Mouse (Mus musculus) stomach, embryonic 15.5 days (tissue): ENCODE data around the gene Crlf1. TPM values are rescaled to one million over a fixed set of nuclear protein-coding genes. Genes with fewer than 3 reads are reported as not detected.
A peak's percentile ranks its signal among the peaks of the same experiment; 100 is the strongest.

Source experiments
- ATAC-seq: fragments of 200-750 bp; cut with Nextera tagmentation; 2 replicates; pipeline ENCODE4 v1.8.0; 2017; ENCODE audit warnings: low read depth, moderate number of reproducible peaks, moderate TSS enrichment; ENCODE audit not compliant: insufficient read depth, low FRiP score
- H3K27ac ChIP-seq: fragments of 300-500 bp; sonication (generic); 2 replicates; pipeline ENCODE4 v1.5.1; 2015; ENCODE audit warnings: mild to moderate bottlenecking, inconsistent platforms
- H3K27me3 ChIP-seq: fragments of 300-500 bp; sonication (generic); replicated peaks from 2 replicates; pipeline ENCODE4 v1.6.1; 2015; ENCODE audit warnings: inconsistent platforms
- H3K36me3 ChIP-seq: fragments of 300-500 bp; sonication (generic); 2 replicates; pipeline ENCODE4 v1.6.1; 2015; ENCODE audit warnings: inconsistent platforms
- H3K4me1 ChIP-seq: fragments of 300-500 bp; sonication (generic); 2 replicates; pipeline ENCODE4 v1.6.1; 2015; ENCODE audit warnings: inconsistent platforms
- H3K4me2 ChIP-seq: fragments of 300-500 bp; sonication (generic); 2 replicates; pipeline ENCODE4 v1.6.1; 2015; ENCODE audit warnings: mild to moderate bottlenecking, inconsistent platforms
- H3K4me3 ChIP-seq: fragments of 300-500 bp; sonication (generic); replicated peaks from 2 replicates; pipeline ENCODE4 v1.5.1; 2015; ENCODE audit warnings: inconsistent platforms
- H3K9ac ChIP-seq: fragments of 300-500 bp; sonication (generic); 2 replicates; pipeline ENCODE4 v1.6.1; 2015; ENCODE audit warnings: inconsistent platforms
- H3K9me3 ChIP-seq: fragments of 300-500 bp; sonication (generic); 2 replicates; pipeline ENCODE4 v1.6.1; 2016; ENCODE audit warnings: inconsistent platforms
- WGBS: fragments of 180-500 bp; shearing (Covaris S2); methylation state at CpG from one replicate; pipeline ENCODE4 v1.1.7; 2015; 5-methylcytosine and 5-hydroxymethylcytosine counted together
- polyA plus RNA-seq: library from polyadenylated mRNA; unstranded; fragments of >200 nt; fragmentation: Nextera tagmentation; extraction: Ambion mirVana; gene quantifications from 2 replicates; pipeline ENCODE4 v1.2.1, GENCODE M21; 2015

Crlf1 gene
- polyA plus RNA-seq, 1 experiment from 2014 or later, result 4.1 TPM

DNA sequence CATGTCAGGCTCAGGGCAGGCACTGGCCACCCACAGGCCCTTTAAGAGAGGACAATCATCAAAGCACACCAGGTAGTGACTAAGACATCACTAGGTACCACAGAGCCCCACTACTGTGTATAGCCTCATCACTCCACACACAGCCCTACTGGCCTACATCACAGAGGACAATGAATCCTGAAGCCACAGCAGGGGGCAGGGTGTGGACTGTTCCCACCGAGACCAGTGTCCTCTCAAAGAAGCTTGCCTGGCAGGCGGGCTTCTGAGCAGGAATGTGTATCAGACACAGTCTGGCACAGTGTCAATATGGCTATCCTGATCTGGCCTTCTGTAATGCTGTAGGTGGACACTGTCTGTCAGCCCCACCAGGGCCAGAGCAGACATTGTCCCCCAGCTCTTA lies 23.0 kb upstream of the Crlf1 start:
- no peak for ATAC-seq
- Histone ChIP-seq H3K36me3 (0 out of 2 replicates have a peak, but pooled peaks cover under 1% of the 10 kb centered on the region), H3K4me2 (no peak overlapping the region), H3K4me1 (peaks cover 16% of the 10 kb centered on the region), H3K27me3 (no peaks in the 10 kb centered on the region), H3K9ac (no peak overlapping the region), H3K27ac (no peak overlapping the region), H3K9me3 (no peaks in the 10 kb centered on the region), H3K4me3 (no peak overlapping the region)
- 68% methylated on average over 2 of the region's 2 CpGs for WGBS

DNA sequence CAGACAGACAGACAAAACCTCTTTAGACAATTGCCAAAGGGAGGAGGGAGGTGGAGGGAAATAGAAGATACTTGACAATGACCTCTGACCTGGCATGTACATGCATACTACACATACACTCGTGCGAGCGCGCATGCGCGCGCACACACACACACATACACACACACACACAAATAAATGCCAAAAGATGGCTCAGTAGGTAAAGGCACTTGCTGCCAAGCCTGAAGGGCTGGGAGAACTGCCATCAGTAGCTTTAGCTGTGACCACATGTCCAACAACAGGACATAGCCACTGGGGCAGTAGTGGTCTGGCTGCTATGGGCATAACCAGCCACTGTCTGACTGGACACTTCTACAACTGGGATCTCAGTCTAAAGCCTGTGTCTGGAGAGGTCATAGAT lies 21.1 kb upstream of the Crlf1 start:
- ATAC-seq, result no peak

DNA sequence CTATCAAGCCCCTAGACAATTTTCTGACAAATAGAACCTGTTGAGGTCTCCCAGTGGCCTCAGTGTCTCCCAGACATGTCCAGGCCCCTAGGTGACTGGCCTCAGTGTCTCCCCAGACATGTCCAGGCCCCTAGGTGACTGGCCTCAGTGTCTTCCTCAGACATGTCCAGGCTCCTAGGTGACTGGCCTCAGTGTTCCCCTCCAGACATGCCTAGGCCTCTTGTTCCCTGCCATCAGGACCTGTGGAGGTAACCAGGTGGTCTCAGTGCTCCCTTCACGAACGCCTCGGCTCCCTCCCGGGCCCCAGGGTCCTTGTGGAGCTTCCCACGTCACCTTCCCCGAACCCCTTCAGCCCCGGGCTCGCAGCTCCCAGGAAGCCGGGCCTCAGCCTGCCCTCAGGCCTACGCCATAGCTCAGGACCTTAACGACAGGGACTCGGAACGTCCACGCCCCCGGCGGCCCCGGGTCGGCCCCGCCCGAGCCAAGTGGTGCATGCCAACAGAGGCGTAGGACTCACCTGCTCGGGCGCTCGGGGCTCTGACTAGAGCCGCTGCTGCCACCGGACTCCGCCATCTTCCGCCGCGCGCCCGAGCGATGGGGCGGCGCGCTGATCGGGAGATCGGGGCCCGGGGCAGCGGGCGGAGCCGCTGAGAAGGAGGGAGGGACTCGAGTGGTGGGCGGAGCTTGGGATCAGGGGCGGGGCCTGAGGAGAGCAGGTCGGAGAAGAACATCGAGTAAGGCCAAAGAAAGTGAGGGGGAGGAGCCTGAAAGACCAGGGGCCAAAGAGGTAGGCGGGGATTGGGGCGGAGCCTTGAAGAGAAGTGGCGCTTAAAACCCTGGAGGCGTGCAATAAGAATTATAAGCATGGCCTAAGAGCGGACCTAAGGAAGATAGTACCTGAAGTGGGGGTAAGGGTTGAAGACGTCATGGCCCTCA lies 16.4 kb upstream of the Crlf1 start, which contains the start of gene Klhl26:
Klhl26 (minus strand) TSS at position 636 of the 936 bp plus-strand sequence.
- Histone ChIP-seq H3K4me3 (peak within 1 kb of the TSS; percentile 62), H3K27ac (peak within 1 kb of the TSS; percentile 75), H3K36me3 (0 out of 2 replicates have a peak, but pooled peaks cover 3% of the 10 kb centered on the region), H3K4me1 (peaks cover 13% of the 10 kb centered on the region; the same call in 1 of the 2 replicates), H3K27me3 (no peaks in the 10 kb centered on the region), H3K4me2 (peak within 1 kb of the TSS; percentile 80), H3K9me3 (no peaks in the 10 kb centered on the region), H3K9ac (peak within 1 kb of the TSS; percentile 75)
- WGBS, result under 1% methylated on average over 53 of the region's 53 CpGs
- peak; percentile 92 for ATAC-seq

More for the DNA sequence above, 21.1 kb upstream of the Crlf1 start:
- Histone ChIP-seq H3K9me3 (no peaks in the 10 kb centered on the region), H3K4me3 (no peak overlapping the region), H3K4me2 (no peak overlapping the region), H3K27ac (no peak overlapping the region), H3K27me3 (no peaks in the 10 kb centered on the region), H3K9ac (no peak overlapping the region), H3K4me1 (peaks cover 20% of the 10 kb centered on the region), H3K36me3 (0 out of 2 replicates have a peak, but pooled peaks cover 3% of the 10 kb centered on the region)
- 96% methylated on average over 7 of the region's 7 CpGs for WGBS

DNA sequence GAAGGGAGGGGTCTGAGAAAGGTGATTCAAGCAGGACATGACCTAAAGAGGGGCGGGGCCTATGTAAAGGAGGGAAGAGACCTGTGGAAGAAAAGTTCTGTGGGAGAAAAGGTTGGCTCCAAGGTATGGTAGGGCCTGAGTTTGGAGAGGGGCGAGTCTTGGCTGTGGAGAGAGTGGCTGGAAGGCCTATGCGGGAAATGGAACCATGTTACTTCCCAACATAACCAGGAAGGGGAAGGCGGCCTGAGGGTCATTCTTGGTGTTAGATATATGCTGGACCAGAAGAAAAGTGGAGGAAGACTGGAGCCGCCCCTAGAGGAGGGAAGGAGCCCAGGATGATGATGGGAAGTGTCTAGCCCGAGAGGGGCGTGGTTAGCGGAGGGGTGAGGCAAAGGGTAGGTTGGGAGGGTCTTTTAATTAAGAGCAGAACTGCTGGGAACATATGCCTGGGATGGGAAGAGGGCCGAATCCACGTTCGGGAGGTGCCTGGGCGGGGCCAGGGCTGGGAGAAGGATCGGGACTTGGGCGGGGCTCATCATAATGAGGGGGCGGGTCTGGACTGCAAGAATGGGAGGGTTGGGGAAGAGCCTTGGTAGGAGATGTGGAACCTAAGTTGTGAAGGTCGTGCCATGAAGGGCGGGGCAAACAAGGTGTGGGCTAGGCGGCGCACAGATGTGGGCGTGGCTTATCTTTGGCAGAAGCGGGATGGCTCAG lies 15.5 kb upstream of the Crlf1 start:
- Histone ChIP-seq H3K4me3 (peak overlapping the region; percentile 62), H3K9ac (no peak overlapping the region), H3K4me2 (peak overlapping the region; percentile 80), H3K9me3 (no peaks in the 10 kb centered on the region), H3K36me3 (0 out of 2 replicates have a peak, but pooled peaks cover 3% of the 10 kb centered on the region), H3K27ac (peak overlapping the region; percentile 75), H3K4me1 (peaks cover 16% of the 10 kb centered on the region; the same call in 1 of the 2 replicates), H3K27me3 (0 out of 2 replicates have a peak, but pooled peaks cover 4% of the 10 kb centered on the region)
- WGBS, result 3% methylated on average over 21 of the region's 21 CpGs
- ATAC-seq, result peak; percentile 35

DNA sequence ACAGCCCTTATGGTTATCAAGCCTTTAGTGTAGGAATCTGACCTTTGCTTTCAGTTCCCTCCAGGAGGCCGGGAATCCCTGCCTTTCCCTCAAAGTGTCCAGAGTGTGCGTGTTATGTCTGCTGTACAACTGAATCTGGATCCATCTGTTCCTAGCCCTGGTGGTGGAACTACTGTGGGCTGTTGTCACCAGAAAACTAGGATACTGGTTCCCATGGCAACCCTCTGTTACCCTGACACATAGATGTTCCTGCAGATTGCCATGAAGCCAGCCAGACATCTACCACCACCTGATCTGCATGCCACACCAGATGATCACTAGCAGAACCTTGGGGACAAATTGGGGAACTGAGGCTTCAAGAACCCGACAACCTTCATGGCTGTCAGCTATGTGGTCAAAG lies 11.1 kb upstream of the Crlf1 start:
- Histone ChIP-seq H3K9ac (no peak overlapping the region), H3K36me3 (no peaks in the 10 kb centered on the region), H3K27me3 (peaks cover 30% of the 10 kb centered on the region), H3K4me1 (peaks cover 8% of the 10 kb centered on the region; the same call in 1 of the 2 replicates), H3K4me2 (no peak overlapping the region), H3K4me3 (no peak overlapping the region), H3K9me3 (no peaks in the 10 kb centered on the region), H3K27ac (no peak overlapping the region)
- 72% methylated on average over 3 of the region's 3 CpGs for WGBS
- ATAC-seq, result no peak

DNA sequence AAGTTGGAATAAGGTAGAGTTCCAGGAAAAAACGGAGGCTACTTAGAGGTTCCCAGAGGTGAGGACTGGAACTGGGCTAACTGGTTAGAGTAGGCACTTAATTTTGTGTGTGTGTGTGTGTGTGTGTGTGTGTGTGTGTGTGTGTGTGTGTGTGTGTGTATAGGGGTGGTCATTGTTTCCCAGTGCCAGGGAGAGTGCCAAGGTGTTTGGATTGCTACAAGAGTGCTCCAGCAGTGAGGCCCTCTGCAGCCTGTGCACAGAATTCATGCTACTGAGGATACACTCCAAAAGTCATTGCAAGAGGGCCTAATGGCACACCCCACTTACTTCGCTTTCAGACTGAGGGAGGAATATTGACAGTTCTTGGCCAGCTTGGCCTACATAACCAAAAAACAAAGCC lies 10.0 kb upstream of the Crlf1 start:
- whole genome bisulfite sequencing, result 56% methylated on average over 2 of the region's 2 CpGs
- H3K9ac ChIP-seq, result no peak overlapping the region
- H3K27ac ChIP-seq, result no peak overlapping the region
- H3K36me3 ChIP-seq, result no peaks in the 10 kb centered on the region
- H3K27me3 ChIP-seq, result peaks cover 37% of the 10 kb centered on the region
- no peak overlapping the region for H3K4me2 ChIP-seq
- no peaks in the 10 kb centered on the region for H3K9me3 ChIP-seq
- H3K4me1 ChIP-seq, result peaks cover 8% of the 10 kb centered on the region; the same call in 1 of the 2 replicates
- no peak for ATAC-seq
- no peak overlapping the region for H3K4me3 ChIP-seq

DNA sequence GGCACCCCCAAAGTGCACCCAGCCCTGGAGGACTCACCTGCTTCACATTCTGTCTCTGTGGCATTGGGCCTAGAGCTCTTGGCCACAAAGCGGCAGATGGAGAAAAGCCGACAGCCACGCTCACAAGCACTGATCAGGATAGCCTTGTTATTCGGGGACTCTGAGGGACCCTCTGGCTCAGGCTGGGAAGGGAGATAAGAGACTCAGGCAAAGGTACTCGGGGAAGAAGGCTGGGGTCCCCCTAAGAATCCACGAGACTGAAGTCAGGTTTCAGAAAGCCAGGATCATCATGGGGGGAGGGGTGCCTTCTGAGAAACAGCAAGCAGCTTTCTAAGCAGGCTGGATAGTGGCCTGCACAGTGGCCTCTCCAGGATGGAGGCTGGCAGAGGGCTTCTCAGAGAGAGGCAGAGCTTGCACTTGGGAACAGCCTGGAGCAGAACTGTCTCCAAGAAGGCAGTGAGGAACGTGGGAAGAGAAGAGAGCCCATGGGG lies 6.7 kb upstream of the Crlf1 start:
- no peak overlapping the region for H3K4me3 ChIP-seq
- peaks cover 29% of the 10 kb centered on the region for H3K4me1 ChIP-seq
- no peaks in the 10 kb centered on the region for H3K9me3 ChIP-seq
- no peak overlapping the region for H3K27ac ChIP-seq
- no peaks in the 10 kb centered on the region for H3K36me3 ChIP-seq
- WGBS, result 63% methylated on average over 7 of the region's 7 CpGs
- H3K4me2 ChIP-seq, result no peak overlapping the region
- H3K9ac ChIP-seq, result no peak overlapping the region
- no peak for ATAC-seq
- peaks cover 70% of the 10 kb centered on the region for H3K27me3 ChIP-seq

DNA sequence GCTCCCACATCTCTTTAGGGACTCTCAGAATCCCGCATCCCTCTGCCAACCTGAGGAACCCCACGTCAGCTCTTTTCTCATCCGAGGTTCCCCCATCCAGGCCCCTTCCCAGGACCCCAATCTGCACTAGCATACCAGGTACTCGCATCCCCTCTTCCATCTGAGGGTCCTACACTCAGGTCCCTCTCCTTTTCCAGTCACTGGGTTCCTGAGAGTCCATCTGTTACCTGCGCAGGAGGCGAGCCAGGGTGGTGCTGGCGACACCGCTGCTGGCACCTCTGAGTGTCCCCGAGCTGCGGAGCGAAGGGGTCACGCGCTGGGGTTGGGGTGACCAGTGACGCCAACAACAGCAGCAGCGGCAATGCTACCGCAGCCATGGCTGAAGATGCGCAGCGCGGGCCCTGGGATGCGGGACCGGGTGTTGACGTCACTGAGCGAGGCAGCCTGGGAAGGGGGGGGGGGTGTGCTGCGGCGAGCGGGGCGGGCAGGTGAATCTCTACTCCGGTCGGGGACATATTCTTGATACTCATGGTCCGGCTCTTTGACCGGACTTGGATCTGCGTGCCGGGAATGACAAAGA lies 5.9 kb upstream of the Crlf1 start, which contains the start of gene Tmem59l:
Tmem59l (minus strand) TSS at position 418 of the 580 bp plus-strand sequence.
- H3K9ac ChIP-seq, result no peak within 1 kb of the TSS
- no peak within 1 kb of the TSS for H3K27ac ChIP-seq
- H3K27me3 ChIP-seq, result peaks cover 77% of the 10 kb centered on the region
- H3K4me1 ChIP-seq, result peaks cover 33% of the 10 kb centered on the region
- no peaks in the 10 kb centered on the region for H3K9me3 ChIP-seq
- no peak for ATAC-seq
- H3K4me2 ChIP-seq, result peak within 1 kb of the TSS; percentile 65
- peak within 1 kb of the TSS; percentile 36 for H3K4me3 ChIP-seq
- WGBS, result 9% methylated on average over 33 of the region's 33 CpGs
- no peaks in the 10 kb centered on the region for H3K36me3 ChIP-seq

DNA sequence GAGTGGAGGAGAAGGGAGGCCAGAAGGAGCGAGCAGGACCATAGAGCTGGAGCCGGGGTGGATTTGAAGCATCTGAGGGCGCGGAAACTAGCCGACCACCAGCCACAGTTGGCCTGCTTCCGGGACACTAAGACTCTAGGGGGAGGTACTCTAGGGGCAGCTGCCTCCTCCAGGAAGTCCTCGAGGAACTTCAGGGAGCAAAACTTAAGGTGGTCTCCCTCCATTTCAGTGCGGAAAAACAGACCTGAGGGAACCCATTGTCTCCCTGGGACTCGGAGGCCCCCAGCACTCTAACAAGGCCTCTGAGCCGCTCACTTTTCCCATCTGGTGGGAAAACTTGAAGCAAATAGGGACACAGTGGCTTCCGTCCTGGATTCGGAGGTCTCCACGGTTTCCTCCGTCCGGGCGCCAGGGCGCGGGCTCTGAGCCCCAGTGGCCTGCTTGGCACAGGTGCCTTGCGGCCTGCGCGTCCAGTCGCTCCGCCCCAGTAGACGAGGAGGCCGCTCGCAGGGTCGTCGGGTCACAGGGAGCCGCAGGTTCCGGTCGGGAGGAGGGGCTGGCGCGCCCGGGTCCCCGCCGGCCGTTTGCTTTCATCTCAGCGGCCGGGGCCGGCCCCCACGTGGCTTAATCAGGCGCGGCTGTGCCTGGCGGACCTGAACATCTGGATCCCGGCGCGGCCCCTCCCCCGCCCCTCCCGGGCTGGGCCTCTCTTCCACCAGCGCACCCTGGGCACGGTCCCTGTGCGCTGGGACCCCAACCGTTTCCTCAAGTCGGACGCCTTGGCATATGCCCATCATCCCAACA lies 4.8 kb upstream of the Crlf1 start:
- Histone ChIP-seq H3K9ac (no peak overlapping the region), H3K36me3 (no peaks in the 10 kb centered on the region), H3K4me2 (peak overlapping the region; percentile 65), H3K4me3 (peak overlapping the region; percentile 36), H3K27ac (peak overlapping the region; percentile 26; the same call in 1 of the 2 replicates), H3K27me3 (peaks cover 86% of the 10 kb centered on the region), H3K4me1 (peaks cover 42% of the 10 kb centered on the region), H3K9me3 (no peaks in the 10 kb centered on the region)
- ATAC-seq, result peak; percentile 25; the same call in 1 of the 2 replicates
- 6% methylated on average over 55 of the region's 55 CpGs for WGBS

DNA sequence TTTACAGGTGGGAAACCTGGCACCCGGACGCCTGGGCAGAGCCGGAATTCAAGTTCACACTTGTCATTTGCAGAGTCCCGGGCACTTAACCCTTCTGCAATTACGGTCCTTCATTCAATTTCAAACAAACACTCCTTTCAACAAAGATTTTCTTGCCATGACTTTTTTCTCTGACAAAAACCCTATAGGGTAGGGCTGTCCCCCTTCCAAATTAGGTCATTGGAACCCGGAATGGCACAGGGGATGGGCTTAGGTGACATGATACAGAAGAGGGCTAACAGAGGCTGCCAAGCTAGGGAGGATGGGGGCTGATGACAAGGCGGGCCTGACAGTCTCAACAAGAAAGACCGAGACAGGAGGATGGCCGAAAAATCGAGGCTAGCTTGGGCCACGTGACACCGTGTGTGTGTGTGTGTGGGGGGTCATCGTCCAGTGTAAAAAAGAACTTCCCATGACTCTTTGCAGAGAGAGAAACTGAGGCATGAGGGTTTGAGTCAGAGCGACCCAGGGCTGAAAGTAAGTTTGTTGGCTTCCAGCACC lies 4.0 kb upstream of the Crlf1 start:
- ATAC-seq, result no peak
- 6% methylated on average over 14 of the region's 14 CpGs for WGBS
- Histone ChIP-seq H3K36me3 (no peaks in the 10 kb centered on the region), H3K4me3 (peak overlapping the region; percentile 36), H3K4me1 (peaks cover 50% of the 10 kb centered on the region), H3K27ac (peak overlapping the region; percentile 26; the same call in 1 of the 2 replicates), H3K4me2 (peak overlapping the region; percentile 65), H3K9ac (no peak overlapping the region), H3K27me3 (peaks cover 94% of the 10 kb centered on the region), H3K9me3 (no peaks in the 10 kb centered on the region)
